Mouse (Mus musculus) left cerebral cortex, adult 6 months (tissue): ENCODE measurements around the gene Crat. TPM values are rescaled to one million over a fixed set of nuclear protein-coding genes. Genes with fewer than 3 reads are reported as not detected.

Experiments
- long read RNA-seq, 2 experiments: library from polyadenylated mRNA; unstranded; transcript quantifications; one replicate each; pipeline ENCODE4 v2.0.0; 2019 to 2020
- polyA plus RNA-seq: library from polyadenylated mRNA; unstranded; fragments of <200 nt; fragmentation: Nextera tagmentation; gene quantifications from 2 replicates; pipeline ENCODE4 v1.2.3, GENCODE M21; 2021

Crat gene
- polyA plus RNA-seq, result 25.7 and 29.0 TPM in 2 replicates
- long read RNA-seq, experiment 1, full-length matches to known transcripts, result 153 of 223 reads
- long read RNA-seq, experiment 1, partial matches to known transcripts, result 15 of 223 reads
- long read RNA-seq, experiment 1, other reads (novel, unspliced or antisense), result 55 of 223 reads
- long read RNA-seq, experiment 2, transcript Crat-201 (14 exons, 3,833 nt), result major isoform, 11 of 28 reads
- long read RNA-seq, experiment 2, partial matches to known transcripts, result 7 of 28 reads
- long read RNA-seq, experiment 2, other reads (novel, unspliced or antisense), result 9 of 28 reads

GRCm38 (mm10) chr2:30415157-30415935 is at the start of gene Crat:
Crat (minus strand) TSS chr2:30415813.

GRCm38 (mm10) chr2:30415936-30416648 is 479 bp upstream of the Crat start, which contains the start of gene Ptpa:
Ptpa (plus strand) TSS chr2:30416039.

DNA sequence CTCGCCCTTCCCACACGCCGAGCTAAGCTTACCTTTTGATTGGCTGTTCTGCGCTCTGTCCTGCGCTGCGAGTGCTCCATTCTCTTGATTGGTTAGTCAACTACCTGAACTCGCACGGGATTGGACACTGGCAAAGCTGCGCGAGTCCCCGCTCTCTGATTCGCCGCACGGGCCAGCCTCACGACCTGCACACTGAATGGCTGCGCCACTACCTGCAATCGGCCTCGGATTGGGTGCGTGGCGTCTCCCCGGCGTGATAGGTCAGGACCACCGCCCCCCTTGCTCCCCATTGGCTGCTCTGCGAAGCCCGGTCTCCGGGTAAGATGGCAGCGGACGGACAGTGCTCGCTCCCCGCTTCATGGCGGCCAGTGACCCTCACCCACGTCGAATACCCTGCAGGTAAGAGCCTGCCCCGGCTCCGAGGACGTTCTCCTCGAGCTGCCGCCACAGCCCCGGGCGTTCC is 23.5 kb downstream of the Crat start, which contains the start of gene Dolpp1:
Gene Dolpp1, plus strand, starts transcription at position 141 of the 463 bp plus-strand sequence.

GRCm38 (mm10) chr2:30363773-30364650 is 51.6 kb downstream of the Crat start, which contains the start of gene Miga2:
Miga2 (plus strand) TSS chr2:30364233.

GRCm38 (mm10) chr2:30358533-30359531 is 56.8 kb downstream of the Crat start, which contains the start of gene Sh3glb2:
Sh3glb2 (minus strand) TSS chr2:30359337.

Other genes with a start within 250 kb of the Crat start
- gene Endog, start 244.3 kb downstream of the Crat start, polyA plus RNA-seq, result 14.1 and 47.6 TPM in 2 replicates
- 27.2 and 33.7 TPM in 2 replicates for gene Spout1, start 237.4 kb downstream of the Crat start, polyA plus RNA-seq
- 6.5 and 7.9 TPM in 2 replicates for gene Kyat1, start 210.0 kb downstream of the Crat start, polyA plus RNA-seq
- 41.0 and 44.2 TPM in 2 replicates for gene Lrrc8a, start 178.1 kb downstream of the Crat start, polyA plus RNA-seq
- 0.04 and 0.09 TPM in 2 replicates for gene Gm28035, start 175.2 kb downstream of the Crat start, polyA plus RNA-seq
- 10.2 and 14.2 TPM in 2 replicates for gene Phyhd1, start 149.6 kb downstream of the Crat start, polyA plus RNA-seq
- not detected in 2 replicates for gene Gm28038, start 134.8 kb downstream of the Crat start, polyA plus RNA-seq
- 26.3 and 30.3 TPM in 2 replicates for gene Dolk, start 129.5 kb downstream of the Crat start, polyA plus RNA-seq
- gene Nup188, start 129.4 kb downstream of the Crat start, polyA plus RNA-seq, result 6.7 and 8.8 TPM in 2 replicates
- gene Sh3glb2, start 56.5 kb downstream of the Crat start, polyA plus RNA-seq, result 217 and 227 TPM in 2 replicates
- 26.9 and 27.7 TPM in 2 replicates for gene Miga2, start 51.6 kb downstream of the Crat start, polyA plus RNA-seq
- 17.6 and 18.3 TPM in 2 replicates for gene Dolpp1, start 23.6 kb downstream of the Crat start, polyA plus RNA-seq
- gene Ptpa, start 226 bp upstream of the Crat start, polyA plus RNA-seq, result 124 and 158 TPM in 2 replicates
- gene Ier5l, start 58.4 kb upstream of the Crat start, polyA plus RNA-seq, result 4.1 and 8.4 TPM in 2 replicates
- gene Cstad, start 179.2 kb upstream of the Crat start, polyA plus RNA-seq, result 5.9 and 9.5 TPM in 2 replicates